Mouse (Mus musculus): Measurements from ENCODE around the gene Gbx1. TPM values are rescaled to one million over a fixed set of nuclear protein-coding genes. Genes with fewer than 3 reads are reported as not detected.

The Gbx1 gene
- 0.43 and 0.80 TPM in 2 replicates for polyA plus RNA-seq (2012; rRNA removed)

DNA sequence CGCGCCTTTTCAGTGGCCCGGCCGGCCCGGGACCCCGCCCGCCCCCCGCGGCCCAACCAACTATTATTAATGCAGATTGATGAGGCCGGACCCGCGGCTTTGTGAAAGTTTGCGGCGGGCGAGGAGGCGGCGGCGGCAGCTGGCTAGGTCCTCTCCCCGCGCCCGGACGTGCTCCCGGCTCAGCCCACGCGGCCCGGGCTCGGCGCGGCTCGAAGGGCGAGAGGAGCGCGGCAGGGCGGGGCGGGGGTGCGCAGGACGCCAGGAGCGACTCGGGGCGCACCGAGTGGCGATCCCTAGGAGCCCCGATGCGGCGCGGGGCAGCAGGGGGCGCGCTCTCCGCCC lies at the start of gene Gbx1:
Gbx1 (minus strand) TSS at position 314 of the 342 bp plus-strand sequence.

DNA sequence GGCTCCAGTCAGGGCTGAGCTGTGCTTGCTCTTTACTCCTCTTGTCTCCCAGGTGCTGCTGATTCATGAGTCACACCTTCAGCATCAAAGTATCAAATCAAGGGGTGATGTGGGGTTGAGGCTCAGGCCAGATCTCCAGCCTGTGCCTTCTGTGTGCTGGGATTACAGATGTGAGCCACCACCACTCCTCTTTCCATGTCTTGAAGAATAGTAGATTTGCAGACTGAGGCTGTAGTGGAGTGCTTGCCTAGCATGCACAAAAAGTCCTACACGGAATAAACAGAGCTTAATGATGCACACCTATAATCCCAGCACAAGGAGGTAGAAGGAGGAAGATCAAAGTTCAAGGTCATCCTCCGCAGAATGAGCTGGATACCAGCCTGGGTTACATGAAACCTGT lies 29.7 kb upstream of the Gbx1 start, which contains the start of gene 4931409K22Rik:
4931409K22Rik (minus strand) TSS at position 101 of the 400 bp plus-strand sequence.

DNA sequence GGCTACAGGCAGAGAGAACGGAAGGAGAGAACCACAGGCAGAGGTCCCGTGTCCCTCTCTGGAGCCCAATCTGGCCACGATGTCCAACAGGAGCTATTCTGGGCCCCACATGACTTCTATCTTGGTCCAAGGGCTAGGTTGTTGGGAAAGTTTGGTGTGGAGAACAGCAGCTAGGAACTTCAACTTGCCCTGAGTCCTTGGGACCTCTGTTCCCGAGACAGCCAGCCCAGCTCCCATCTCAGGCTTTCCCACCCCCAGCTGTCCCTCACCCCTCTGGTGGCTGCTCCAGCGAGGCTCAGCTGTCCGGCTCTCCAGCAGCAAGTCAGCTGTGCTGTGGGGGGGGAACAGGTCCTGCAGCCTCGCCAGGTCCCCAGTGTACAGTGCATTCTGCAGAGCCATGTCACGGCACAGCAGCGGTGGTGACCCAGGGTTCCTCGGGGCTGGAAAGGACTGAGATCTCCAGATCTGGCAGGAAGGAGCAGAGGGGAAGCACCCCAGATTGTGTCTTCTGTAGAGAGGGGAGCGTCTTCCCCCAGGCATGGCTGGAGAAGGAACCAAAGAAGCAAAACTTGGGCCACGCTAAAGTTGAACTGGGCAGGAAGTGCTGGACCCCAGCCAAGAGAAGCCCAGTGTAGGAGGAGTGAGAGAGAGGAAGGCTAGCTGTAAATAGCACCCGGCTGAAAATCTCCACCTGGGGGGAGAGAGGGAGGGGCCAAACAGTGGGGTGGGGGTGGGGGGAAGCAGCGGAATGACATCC lies 13.6 kb upstream of the Gbx1 start, which contains the start of gene Asb10:
Asb10 (minus strand) TSS at position 592 of the 757 bp plus-strand sequence.

Other genes with a start within 250 kb of the Gbx1 start
- 24.6 and 31.4 TPM in 2 replicates for gene Kcnh2, start 175.6 kb downstream of the Gbx1 start, polyA plus RNA-seq (2012; rRNA removed)
- gene Nos3, start 162.4 kb downstream of the Gbx1 start, polyA plus RNA-seq (2012; rRNA removed): 6.3 and 7.0 TPM in 2 replicates
- 0.38 and 0.76 TPM in 2 replicates for gene Atg9b, start 135.1 kb downstream of the Gbx1 start, polyA plus RNA-seq (2012; rRNA removed)
- gene Abcb8, start 133.5 kb downstream of the Gbx1 start, polyA plus RNA-seq (2012; rRNA removed): 38.0 and 40.4 TPM in 2 replicates
- gene Asic3, start 113.8 kb downstream of the Gbx1 start, polyA plus RNA-seq (2012; rRNA removed): 0.61 and 2.1 TPM in 2 replicates
- 80.4 and 94.6 TPM in 2 replicates for gene Cdk5, start 103.7 kb downstream of the Gbx1 start, polyA plus RNA-seq (2012; rRNA removed)
- 42.8 and 52.9 TPM in 2 replicates for gene Slc4a2, start 103.4 kb downstream of the Gbx1 start, polyA plus RNA-seq (2012; rRNA removed)
- 105 and 166 TPM in 2 replicates for gene Fastk, start 81.9 kb downstream of the Gbx1 start, polyA plus RNA-seq (2012; rRNA removed)
- gene Tmub1, start 79.3 kb downstream of the Gbx1 start, polyA plus RNA-seq (2012; rRNA removed): 20.9 and 24.5 TPM in 2 replicates
- gene Agap3, start 75.0 kb downstream of the Gbx1 start, polyA plus RNA-seq (2012; rRNA removed): 123 and 155 TPM in 2 replicates
- 0.36 and 0.98 TPM in 2 replicates for gene Asb10, start 13.8 kb upstream of the Gbx1 start, polyA plus RNA-seq (2012; rRNA removed)
- 0.14 and 0.21 TPM in 2 replicates for gene 4931409K22Rik, start 29.6 kb upstream of the Gbx1 start, polyA plus RNA-seq (2012; rRNA removed)
- 92.7 and 95.7 TPM in 2 replicates for gene Abcf2, start 50.3 kb upstream of the Gbx1 start, polyA plus RNA-seq (2012; rRNA removed)
- gene Chpf2, start 59.5 kb upstream of the Gbx1 start, polyA plus RNA-seq (2012; rRNA removed): 20.2 and 22.1 TPM in 2 replicates
- gene Smarcd3, start 97.2 kb upstream of the Gbx1 start, polyA plus RNA-seq (2012; rRNA removed): 71.6 and 79.7 TPM in 2 replicates
- 35.8 and 38.3 TPM in 2 replicates for gene Nub1, start 158.3 kb upstream of the Gbx1 start, polyA plus RNA-seq (2012; rRNA removed)
- 16.0 and 41.0 TPM in 2 replicates for gene Wdr86, start 203.5 kb upstream of the Gbx1 start, polyA plus RNA-seq (2012; rRNA removed)
- 0.11 and 0.13 TPM in 2 replicates for gene Crygn, start 230.8 kb upstream of the Gbx1 start, polyA plus RNA-seq (2012; rRNA removed)